Mouse (Mus musculus) olfactory bulb, adult 2 months (tissue): Measurements from ENCODE around the gene Siglecg. TPM values are rescaled to one million over a fixed set of nuclear protein-coding genes. Genes with fewer than 3 reads are reported as not detected.

Experiments used
- H3K27ac ChIP-seq: fragments of 200-500 bp; 2 replicates; pipeline ENCODE4 v1.5.1; 2012; ENCODE audit warnings: low read depth, low read length; ENCODE audit not compliant: insufficient read depth
- H3K4me1 ChIP-seq: fragments of 200-500 bp; 2 replicates; pipeline ENCODE4 v1.6.1; 2012; ENCODE audit warnings: low read length; ENCODE audit not compliant: control insufficient read depth, insufficient read depth
- H3K4me3 ChIP-seq: fragments of 200-500 bp; 2 replicates; pipeline ENCODE4 v1.5.1; 2012; ENCODE audit warnings: mild to moderate bottlenecking, low read depth, low read length, moderate library complexity; ENCODE audit not compliant: insufficient read depth
- CTCF ChIP-seq: fragments of 200-500 bp; IDR thresholded peaks from 2 replicates; pipeline ENCODE4 v1.5.1; 2012; ENCODE audit warnings: low read depth, mild to moderate bottlenecking, low read length, moderate library complexity; ENCODE audit not compliant: insufficient read depth
- POLR2A ChIP-seq: fragments of 200-500 bp; IDR thresholded peaks from 2 replicates; pipeline ENCODE4 v1.6.1; 2012; ENCODE audit warnings: mild to moderate bottlenecking, low read depth, low read length, moderate library complexity; ENCODE audit not compliant: insufficient read depth
- WGBS: fragments of 180-500 bp; shearing (Covaris S2); methylation state at CpG from one replicate; pipeline ENCODE4 v1.1.7; 2018; 5-methylcytosine and 5-hydroxymethylcytosine counted together
- polyA plus RNA-seq: library from polyadenylated mRNA; stranded (reverse); fragments of >200 nt; gene quantifications from 2 replicates; pipeline ENCODE4 v1.2.4, GENCODE M21; 2012; ENCODE audit warnings: low replicate concordance; ENCODE audit not compliant: missing spikeins, insufficient read depth, insufficient read length

The Siglecg gene
- polyA plus RNA-seq, 1 experiment = not detected

GRCm38 (mm10) chr7:43451726-43452125 is 43.7 kb downstream of the Siglecg start:
- H3K4me3 ChIP-seq = no peak overlapping the region
- no peak overlapping the region for H3K27ac ChIP-seq
- H3K4me1 ChIP-seq = no peaks in the 10 kb centered on the region
- no peak for TF ChIP-seq CTCF
- no peak for TF ChIP-seq POLR2A
- WGBS = 92% methylated on average over 11 of the region's 11 CpGs

GRCm38 (mm10) chr7:43452609-43453008 is 44.6 kb downstream of the Siglecg start:
- no peak for TF ChIP-seq POLR2A
- no peak for TF ChIP-seq CTCF
- 37% methylated on average over 4 of the region's 4 CpGs for WGBS

GRCm38 (mm10) chr7:43453599-43454355 is 45.8 kb downstream of the Siglecg start:
- 87% methylated on average over 14 of the region's 14 CpGs for WGBS
- Histone ChIP-seq H3K27ac (no peak overlapping the region), H3K4me1 (no peaks in the 10 kb centered on the region), H3K4me3 (no peak overlapping the region)
- TF ChIP-seq CTCF (no peak), POLR2A (no peak)

More at GRCm38 (mm10) chr7:43452609-43453008, 44.6 kb downstream of the Siglecg start:
- H3K27ac ChIP-seq = no peak overlapping the region
- H3K4me1 ChIP-seq = no peaks in the 10 kb centered on the region
- H3K4me3 ChIP-seq = no peak overlapping the region

GRCm38 (mm10) chr7:43454371-43454770 is 46.4 kb downstream of the Siglecg start:
- no peak for TF ChIP-seq CTCF
- no peak for TF ChIP-seq POLR2A
- Histone ChIP-seq H3K4me1 (no peaks in the 10 kb centered on the region), H3K27ac (no peak overlapping the region), H3K4me3 (no peak overlapping the region)
- 88% methylated on average over 6 of the region's 6 CpGs for WGBS

GRCm38 (mm10) chr7:43462851-43463250 is 54.8 kb downstream of the Siglecg start, which contains the start of gene Vsig10l:
Gene Vsig10l, plus strand, starts transcription at chr7:43463151.
- 76% methylated on average over 4 of the region's 4 CpGs for WGBS
- Histone ChIP-seq H3K4me1 (peaks cover 20% of the 10 kb centered on the region), H3K27ac (no peak within 1 kb of the TSS), H3K4me3 (no peak within 1 kb of the TSS)
- TF ChIP-seq CTCF (no peak), POLR2A (no peak)

GRCm38 (mm10) chr7:43463976-43464375 is 56.0 kb downstream of the Siglecg start:
- Histone ChIP-seq H3K4me3 (no peak overlapping the region), H3K4me1 (peaks cover 20% of the 10 kb centered on the region), H3K27ac (no peak overlapping the region)
- no peak for TF ChIP-seq POLR2A
- TF ChIP-seq CTCF = no peak
- 89% methylated on average over 7 of the region's 7 CpGs for WGBS

GRCm38 (mm10) chr7:43464864-43465343 is 56.9 kb downstream of the Siglecg start:
- TF ChIP-seq POLR2A (no peak), CTCF (no peak)
- Histone ChIP-seq H3K27ac (no peak overlapping the region), H3K4me1 (peaks cover 20% of the 10 kb centered on the region), H3K4me3 (peak overlapping the region; percentile 46)
- 15% methylated on average over 35 of the region's 35 CpGs for WGBS

- Histone ChIP-seq H3K4me1 (peaks cover 20% of the 10 kb centered on the region), H3K4me3 (peak overlapping the region; percentile 46), H3K27ac (no peak overlapping the region)
- TF ChIP-seq CTCF (no peak), POLR2A (no peak)
- WGBS = under 1% methylated on average over 33 of the region's 33 CpGs
Measured at GRCm38 (mm10) chr7:43465344-43466098, 57.5 kb downstream of the Siglecg start.
